Mouse (Mus musculus): ENCODE results near the gene Ing2. TPM values are rescaled to one million over a fixed set of nuclear protein-coding genes. Genes with fewer than 3 reads are reported as not detected.

Gene Ing2
- total and polyA plus RNA-seq, 3 experiments = 18.6 to 363 (median 61.7) TPM

GRCm38 (mm10) chr8:47695431-47696105 lies 20.2 kb upstream of the Ing2 start:
- TF ChIP-seq CHD1 (IDR thresholded peaks at IDR 0.05; ENCODE audit: low read depth, low read length) = no peak
- no peak for TF ChIP-seq GABPA (IDR thresholded peaks at IDR 0.05; ENCODE audit: low read depth, low read length)
- TF ChIP-seq MYB (IDR thresholded peaks at IDR 0.05; ENCODE audit: low read depth, low read length) = no peak
- no peak for TF ChIP-seq JUND (IDR thresholded peaks at IDR 0.05; ENCODE audit: low read depth, low read length)
- no peak for TF ChIP-seq TBP (IDR thresholded peaks at IDR 0.05; ENCODE audit: low read depth, low read length)
- TF ChIP-seq ZNF384 (IDR thresholded peaks at IDR 0.05; ENCODE audit: low read depth, low read length) = no peak
- no peak for TF ChIP-seq MAZ (IDR thresholded peaks at IDR 0.05; ENCODE audit: low read depth, low read length)
- TF ChIP-seq SMC3 (IDR thresholded peaks at IDR 0.05; ENCODE audit: low read depth, low read length) = no peak
- no peak for TF ChIP-seq ELF1 (IDR thresholded peaks at IDR 0.05; ENCODE audit: low read depth, low read length)
- no peak for TF ChIP-seq MEF2A (IDR thresholded peaks at IDR 0.05; ENCODE audit: extremely low read depth, insufficient replicate concordance, low read depth, low read length, poor library complexity, severe bottlenecking)
- TF ChIP-seq POLR2A (IDR thresholded peaks at IDR 0.05; ENCODE audit: control insufficient read depth in 1 of 2, insufficient read depth in 1 of 2, low read depth in 1 of 2, low read length in 2 of 2, poor library complexity in 1 of 2) = no peak
- TF ChIP-seq ZC3H11A (IDR thresholded peaks at IDR 0.05; ENCODE audit: low read depth, low read length) = no peak
- no peak for TF ChIP-seq MAX (IDR thresholded peaks at IDR 0.05; ENCODE audit: low read length)
- no peak for TF ChIP-seq GATA1 (IDR thresholded peaks at IDR 0.05; ENCODE audit: low read depth, low read length)
- no peak for TF ChIP-seq RAD21 (IDR thresholded peaks at IDR 0.05; ENCODE audit: low read depth, low read length)
- TF ChIP-seq EP300 (IDR thresholded peaks at IDR 0.05; ENCODE audit: low read depth in 1 of 2, low read length in 2 of 2) = no peak
- no peak for TF ChIP-seq RCOR1 (IDR thresholded peaks at IDR 0.05; ENCODE audit: low read depth, low read length)
- no peak for TF ChIP-seq POLR2AphosphoS2 (IDR thresholded peaks at IDR 0.05; ENCODE audit: low read length)
- TF ChIP-seq CHD2 (IDR thresholded peaks at IDR 0.05; ENCODE audit: low read length) = no peak
- no peak for TF ChIP-seq BHLHE40 (IDR thresholded peaks at IDR 0.05; ENCODE audit: borderline replicate concordance, low read depth, low read length)
- DNase-seq (ENCODE audit: low read depth, low spot score) = no peak
- Histone ChIP-seq H3K27ac (ENCODE audit: control insufficient read depth, low read depth, low read length) (no peak overlapping the region), H3K27me3 (ENCODE audit: control insufficient read depth in 1 of 2, insufficient read depth in 2 of 2, low read length in 2 of 2) (no peaks in the 10 kb centered on the region), H3K4me1 (ENCODE audit: control insufficient read depth in 1 of 2, insufficient read depth in 2 of 2, low read length in 2 of 2) (peaks cover 0 to 7% of the 10 kb centered on the region in 2 experiments; a peak in 1 of 4 replicates), H3K79me2 (ENCODE audit: control insufficient read depth, insufficient read depth, low read length, poor library complexity) (no peaks in the 10 kb centered on the region), H3K36me3 (ENCODE audit: control insufficient read depth in 1 of 2, insufficient read depth in 2 of 2, low read length in 2 of 2) (no peaks in the 10 kb centered on the region), H3K9ac (ENCODE audit: control insufficient read depth, low read depth, low read length, poor library complexity, severe bottlenecking) (no peak overlapping the region), H3K9me3 (replicated peaks; ENCODE audit: insufficient read depth, low read length) (no peaks in the 10 kb centered on the region), H3K4me3 (ENCODE audit: control insufficient read depth in 1 of 2, insufficient read depth in 1 of 2, low read depth in 2 of 2, low read length in 2 of 2) (no peak overlapping the region)

GRCm38 (mm10) chr8:47693119-47693518 lies 17.8 kb upstream of the Ing2 start:
- Histone ChIP-seq H3K36me3 (ENCODE audit: control insufficient read depth in 1 of 2, insufficient read depth in 2 of 2, low read length in 2 of 2) (no peaks in the 10 kb centered on the region), H3K27ac (ENCODE audit: control insufficient read depth, low read depth, low read length) (no peak overlapping the region), H3K27me3 (ENCODE audit: control insufficient read depth in 1 of 2, insufficient read depth in 2 of 2, low read length in 2 of 2) (no peaks in the 10 kb centered on the region), H3K9me3 (replicated peaks; ENCODE audit: insufficient read depth, low read length) (no peaks in the 10 kb centered on the region), H3K4me3 (ENCODE audit: control insufficient read depth in 1 of 2, insufficient read depth in 1 of 2, low read depth in 2 of 2, low read length in 2 of 2) (no peak overlapping the region), H3K9ac (ENCODE audit: control insufficient read depth, low read depth, low read length, poor library complexity, severe bottlenecking) (no peak overlapping the region), H3K4me1 (ENCODE audit: control insufficient read depth in 1 of 2, insufficient read depth in 2 of 2, low read length in 2 of 2) (peaks cover 0 to 11% of the 10 kb centered on the region in 2 experiments; a peak in 2 of 4 replicates), H3K79me2 (ENCODE audit: control insufficient read depth, insufficient read depth, low read length, poor library complexity) (no peaks in the 10 kb centered on the region)
- peak; percentile 47 for TF ChIP-seq ZC3H11A (IDR thresholded peaks at IDR 0.05; ENCODE audit: low read depth, low read length)
- no peak for TF ChIP-seq E2F4 (IDR thresholded peaks at IDR 0.05; ENCODE audit: borderline replicate concordance, low read depth, low read length)
- TF ChIP-seq SMC3 (IDR thresholded peaks at IDR 0.05; ENCODE audit: low read depth, low read length) = peak; percentile 82
- no peak for TF ChIP-seq EP300 (IDR thresholded peaks at IDR 0.05; ENCODE audit: low read depth in 1 of 2, low read length in 2 of 2)
- peak; percentile 88 to 93 (median 90) for TF ChIP-seq CTCF (IDR thresholded peaks at IDR 0.05 in 2 of 3, conservative IDR thresholded peaks at IDR 0.05 in 1 of 3; ENCODE audit: control insufficient read depth in 1 of 3, insufficient read depth in 1 of 3, low read depth in 2 of 3, low read length in 3 of 3, poor library complexity in 1 of 3, severe bottlenecking in 1 of 3)
- TF ChIP-seq MAZ (IDR thresholded peaks at IDR 0.05; ENCODE audit: low read depth, low read length) = no peak
- peak; percentile 72 for TF ChIP-seq RAD21 (IDR thresholded peaks at IDR 0.05; ENCODE audit: low read depth, low read length)
- TF ChIP-seq KAT2A (conservative IDR thresholded peaks at IDR 0.05; ENCODE audit: low read depth, low read length) = no peak
- no peak for TF ChIP-seq POLR2AphosphoS5 (IDR thresholded peaks at IDR 0.05; ENCODE audit: borderline replicate concordance, low read depth, low read length)
- TF ChIP-seq TBP (IDR thresholded peaks at IDR 0.05; ENCODE audit: low read depth, low read length) = no peak
- DNase-seq (ENCODE audit: low read depth, low spot score) = peak; percentile 86
